Mouse (Mus musculus): ENCODE results near the gene Rhou.

Rhou gene

GRCm38 (mm10) chr8:123649483-123649882, 4.2 kb upstream of the Rhou start:
- DNase-seq (ENCODE audit: low spot score), result no peak

GRCm38 (mm10) chr8:123651390-123652098, 2.2 kb upstream of the Rhou start:
- DNase-seq (ENCODE audit: low spot score), result no peak

DNA sequence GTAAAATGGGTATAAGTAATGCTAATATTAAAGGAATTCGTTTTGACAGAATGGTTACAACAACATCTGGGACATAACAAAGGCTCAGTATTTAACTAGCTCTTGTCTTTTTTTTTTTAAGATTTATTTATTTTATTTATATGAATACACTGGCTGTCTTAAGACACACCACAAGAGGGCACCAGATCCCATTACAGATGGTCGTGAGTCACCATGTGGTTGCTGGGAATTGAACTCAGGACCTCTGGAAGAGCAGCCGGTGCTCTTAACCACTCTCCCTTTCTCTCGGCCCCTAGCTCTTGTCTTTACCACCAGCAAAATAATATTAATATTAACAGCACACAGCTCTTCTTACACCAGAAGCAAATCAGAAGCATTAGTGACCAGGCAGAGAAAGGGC, 1.1 kb upstream of the Rhou start:
- no peak for DNase-seq (ENCODE audit: low spot score)

- peak; percentile 62 for DNase-seq (ENCODE audit: low spot score)
Observed at GRCm38 (mm10) chr8:123653994-123654569, 353 bp downstream of the Rhou start.

GRCm38 (mm10) chr8:123654763-123655162, 1.0 kb downstream of the Rhou start:
- no peak for DNase-seq (ENCODE audit: low spot score)

- no peak for DNase-seq (ENCODE audit: low spot score)
Observed at GRCm38 (mm10) chr8:123655351-123655779, 1.6 kb downstream of the Rhou start.

- no peak for DNase-seq (ENCODE audit: low spot score)
Observed at GRCm38 (mm10) chr8:123657826-123658225, 4.1 kb downstream of the Rhou start.

- no peak for DNase-seq (ENCODE audit: low spot score)
Observed at GRCm38 (mm10) chr8:123659469-123660057, 5.8 kb downstream of the Rhou start.

GRCm38 (mm10) chr8:123661515-123661914, 7.8 kb downstream of the Rhou start:
- no peak for DNase-seq (ENCODE audit: low spot score)

- DNase-seq (ENCODE audit: low spot score), result no peak
Observed at GRCm38 (mm10) chr8:123665580-123665979, 11.9 kb downstream of the Rhou start.

DNA sequence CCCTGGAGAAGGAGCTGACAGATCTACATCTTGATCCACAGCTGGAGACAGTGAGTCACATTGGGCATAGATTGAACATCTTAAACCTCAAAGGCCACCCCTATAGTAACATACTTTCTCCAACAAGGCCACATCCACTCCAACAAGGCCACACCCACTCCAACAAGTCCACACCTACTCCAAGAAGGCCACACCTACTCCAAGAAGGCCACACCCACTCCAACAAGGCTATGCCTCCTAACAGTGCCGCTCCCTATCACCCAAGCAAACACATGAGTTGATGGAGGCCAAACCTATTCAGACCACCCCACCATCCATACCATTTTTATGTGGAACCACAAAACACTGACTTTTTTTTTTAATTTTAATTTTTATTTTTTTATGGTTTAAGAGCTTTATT, 13.1 kb downstream of the Rhou start:
- DNase-seq (ENCODE audit: low spot score), result no peak

DNA sequence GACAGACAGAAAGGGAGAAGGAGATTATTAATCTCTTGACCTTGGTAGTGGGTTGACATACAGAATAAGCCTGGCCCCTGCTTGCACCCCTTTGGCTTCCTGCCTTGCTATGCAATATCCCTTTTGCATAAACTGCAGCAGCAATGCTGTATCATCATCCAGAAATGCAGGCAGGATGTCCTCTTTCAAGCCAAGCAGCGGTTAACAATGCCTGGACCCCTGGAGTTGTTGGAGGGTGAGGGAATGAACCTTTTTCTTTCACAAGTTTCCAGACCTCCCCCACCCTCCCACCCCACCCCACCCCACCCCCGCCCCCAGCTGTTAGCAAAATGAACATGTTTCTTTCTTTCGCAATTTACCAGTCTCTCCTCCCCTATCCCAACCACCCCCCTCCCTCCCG, 15.0 kb downstream of the Rhou start:
- DNase-seq (ENCODE audit: low spot score), result no peak

DNA sequence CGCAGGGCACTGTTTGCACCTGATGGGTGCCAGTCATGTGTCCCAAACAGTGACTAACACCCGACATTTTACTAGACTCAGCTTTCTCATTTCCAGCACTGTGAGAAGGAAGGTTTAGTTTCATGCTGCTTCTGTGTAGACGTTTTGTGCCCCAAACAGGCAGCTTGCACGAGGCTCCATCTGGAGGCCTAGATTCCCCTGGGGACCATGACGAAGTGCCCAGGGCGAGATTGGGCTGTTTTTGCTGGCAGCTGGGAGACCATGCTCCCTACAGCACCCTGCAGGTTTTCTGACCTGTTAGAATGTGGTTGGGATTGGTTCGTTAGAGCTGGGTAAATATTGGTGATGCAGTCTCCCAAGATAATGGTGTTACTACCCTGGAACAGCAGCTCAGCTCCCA, 17.0 kb downstream of the Rhou start:
- DNase-seq (ENCODE audit: low spot score), result no peak

- DNase-seq (ENCODE audit: low spot score), result no peak
Observed at GRCm38 (mm10) chr8:123671454-123671853, 17.7 kb downstream of the Rhou start.

DNA sequence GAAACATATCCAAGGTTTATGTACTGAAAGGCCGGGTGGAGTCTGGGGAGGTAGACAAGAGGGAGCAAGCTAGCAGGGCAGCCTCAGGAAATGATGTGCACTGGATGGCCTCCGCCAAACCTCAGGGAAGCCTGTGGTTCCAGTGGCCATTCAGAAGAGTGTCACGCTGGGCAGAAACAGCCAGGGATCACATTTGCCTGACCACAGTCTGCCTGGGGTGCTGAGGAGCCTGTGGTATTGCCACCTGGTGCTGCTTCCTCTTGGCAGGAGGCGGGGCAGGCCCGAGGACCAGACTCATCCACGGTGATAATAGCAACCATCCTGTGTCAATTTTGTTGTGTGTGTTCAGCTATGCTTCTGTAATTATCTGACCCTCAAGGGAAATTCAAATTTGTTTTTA, 18.9 kb downstream of the Rhou start:
- no peak for DNase-seq (ENCODE audit: low spot score)

GRCm38 (mm10) chr8:123675611-123676010, 21.9 kb downstream of the Rhou start:
- DNase-seq (ENCODE audit: low spot score), result no peak

GRCm38 (mm10) chr8:123678390-123678789, 24.7 kb downstream of the Rhou start:
- no peak for DNase-seq (ENCODE audit: low spot score)

DNA sequence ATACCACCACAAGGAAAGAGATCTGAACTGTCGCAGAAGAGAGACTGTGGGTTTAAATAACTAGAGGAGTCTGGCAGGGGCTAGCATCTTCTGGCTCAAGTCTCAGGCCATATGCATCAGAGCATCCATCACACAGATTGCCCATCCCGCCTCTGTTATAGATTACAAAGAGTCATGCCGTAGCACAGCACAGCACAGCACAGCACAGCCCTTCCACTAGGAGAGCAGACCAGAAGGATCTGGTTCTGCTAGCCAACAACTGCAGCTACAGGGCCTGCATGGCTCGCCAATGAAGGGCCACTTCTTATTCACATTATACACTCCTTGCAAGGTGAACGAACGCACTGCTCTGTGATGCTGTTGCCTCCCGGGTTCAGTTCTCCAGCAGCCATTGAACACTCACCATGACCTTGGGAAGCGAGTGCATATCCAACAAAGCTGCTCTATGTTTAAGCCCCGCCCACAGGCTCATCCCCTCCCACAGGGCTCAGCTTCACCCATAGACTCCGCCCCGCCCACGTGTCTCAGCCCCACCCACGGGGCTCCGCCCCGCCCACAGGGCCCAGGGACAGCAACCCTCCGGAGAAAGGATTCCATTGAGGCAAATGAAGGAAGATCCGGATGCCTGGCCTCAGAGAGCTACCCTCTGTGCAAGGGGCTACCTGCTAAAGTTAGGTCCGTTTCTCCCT, 28.5 kb downstream of the Rhou start:
- DNase-seq (ENCODE audit: low spot score), result no peak

DNA sequence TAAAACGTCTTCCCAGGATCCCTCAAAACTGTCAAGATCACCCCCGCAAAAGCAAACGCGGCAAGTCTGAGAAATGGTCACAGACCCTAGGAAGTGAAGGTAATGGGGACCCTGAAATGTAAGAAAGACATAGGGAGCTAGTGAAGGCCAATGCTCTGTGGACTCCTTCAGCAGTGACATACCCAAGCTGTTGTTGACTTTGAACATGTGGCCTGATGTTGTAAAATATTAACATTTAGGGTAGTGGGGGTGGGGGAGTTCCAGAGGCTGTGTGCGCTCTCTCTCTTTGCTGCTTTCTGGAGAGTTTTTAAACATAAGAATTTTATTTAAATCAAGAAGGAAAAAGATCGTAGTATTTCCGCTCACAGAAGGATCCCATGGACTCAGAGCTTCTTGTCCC, 29.6 kb downstream of the Rhou start:
- no peak for DNase-seq (ENCODE audit: low spot score)

DNA sequence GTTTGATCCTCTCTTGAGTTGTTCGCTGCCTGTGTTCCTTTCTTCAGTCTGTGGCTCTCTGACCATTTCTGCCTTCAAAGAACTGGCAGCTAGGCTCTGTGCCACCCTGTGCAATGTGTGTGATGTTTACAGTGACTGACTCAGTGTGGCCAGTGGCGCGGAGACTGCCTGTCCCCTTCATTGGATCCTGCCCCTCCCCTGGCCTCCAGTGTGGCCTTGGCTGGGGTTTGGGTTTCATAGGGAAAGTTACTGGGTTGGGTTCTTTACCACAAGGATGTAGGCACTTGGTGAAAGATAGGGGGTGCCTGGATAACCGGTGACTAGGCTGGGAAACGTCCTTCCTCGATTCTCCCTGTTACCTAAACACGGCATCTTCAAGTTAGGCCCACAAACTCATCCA, 31.1 kb downstream of the Rhou start:
- no peak for DNase-seq (ENCODE audit: low spot score)

- DNase-seq (ENCODE audit: low spot score), result no peak
Observed at GRCm38 (mm10) chr8:123685477-123685876, 31.7 kb downstream of the Rhou start.

GRCm38 (mm10) chr8:123687826-123688225, 34.1 kb downstream of the Rhou start:
- no peak for DNase-seq (ENCODE audit: low spot score)
